Mouse (Mus musculus): ENCODE measurements around the gene Tacc2.

DNA sequence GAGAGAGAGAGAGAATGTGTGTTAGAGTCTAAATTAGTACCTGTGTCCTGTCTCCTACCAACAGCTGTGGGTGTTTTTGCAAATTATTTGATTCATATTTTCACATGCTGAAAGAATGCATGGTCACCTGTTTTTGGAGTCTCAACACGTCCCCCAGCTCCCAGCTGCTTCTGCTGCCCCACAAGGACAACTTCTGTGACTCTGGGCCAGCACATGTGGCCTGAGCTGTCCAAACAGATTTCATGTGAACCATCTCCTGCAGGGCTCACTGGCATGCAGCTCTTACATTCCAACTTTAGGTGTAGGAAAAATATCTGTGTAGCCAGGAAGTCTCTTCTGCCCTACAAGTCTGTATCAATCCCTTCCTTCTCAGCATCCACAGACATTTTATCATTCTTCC lies 51.4 kb downstream of the Tacc2 start:
- TF ChIP-seq CTCF (IDR thresholded peaks at IDR 0.05; ENCODE audit: borderline replicate concordance, insufficient read depth, low read depth, low read length): no peak
- TF ChIP-seq POLR2A (IDR thresholded peaks at IDR 0.05; ENCODE audit: borderline replicate concordance, insufficient read depth, low read length): no peak
